Mouse (Mus musculus) CH12.LX (cell line): ENCODE results near the gene Psmb6.

ENCODE experiments used
- BHLHE40 ChIP-seq: IDR thresholded peaks from 2 replicates; pipeline ENCODE4 v1.6.1; 2011; ENCODE audit warnings: mild to moderate bottlenecking, low read depth, low read length, improper control_type of control experiment
- CTCF ChIP-seq, 2 experiments: IDR thresholded peaks in 1 of 2; conservative IDR thresholded peaks in 1 of 2; 2 replicates each; pipeline ENCODE4 v1.5.1; 2011 to 2012; ENCODE audit warnings: low read depth in 2 of 2, low read length in 2 of 2, improper control_type of control experiment in 1 of 2, inconsistent platforms in 1 of 2, mild to moderate bottlenecking in 1 of 2, moderate library complexity in 1 of 2
- ETS1 ChIP-seq: conservative IDR thresholded peaks from 2 replicates; pipeline ENCODE4 v1.6.1; 2012; ENCODE audit warnings: low read depth, mild to moderate bottlenecking, inconsistent platforms, low read length, improper control_type of control experiment, moderate library complexity
- MAFK ChIP-seq: IDR thresholded peaks from 2 replicates; pipeline ENCODE4 v1.6.1; 2011; ENCODE audit warnings: low read length, improper control_type of control experiment; ENCODE audit not compliant: insufficient replicate concordance
- MAX ChIP-seq: IDR thresholded peaks from 2 replicates; pipeline ENCODE4 v1.6.1; 2011; ENCODE audit warnings: low read length, improper control_type of control experiment
- NELFE ChIP-seq: IDR thresholded peaks from 2 replicates; pipeline ENCODE4 v1.6.1; 2011; ENCODE audit warnings: low read depth, low read length, improper control_type of control experiment
- PAX5 ChIP-seq: IDR thresholded peaks from 2 replicates; pipeline ENCODE4 v1.6.1; 2012; ENCODE audit warnings: low read length, inconsistent platforms, mixed read lengths
- POLR2A ChIP-seq: IDR thresholded peaks from 2 replicates; pipeline ENCODE4 v1.6.1; 2011; ENCODE audit warnings: low read depth, mild to moderate bottlenecking, improper control_type of control experiment, low read length
- TBP ChIP-seq: conservative IDR thresholded peaks from 2 replicates; pipeline ENCODE4 v1.6.1; 2011; ENCODE audit warnings: low read depth, low read length, improper control_type of control experiment
- TCF12 ChIP-seq: IDR thresholded peaks from 2 replicates; pipeline ENCODE4 v1.6.1; 2014; ENCODE audit warnings: low read depth, mild to moderate bottlenecking, inconsistent platforms, low read length, improper control_type of control experiment
- USF1 ChIP-seq: IDR thresholded peaks from 2 replicates; pipeline ENCODE4 v1.6.1; 2014; ENCODE audit warnings: low read depth, mild to moderate bottlenecking, inconsistent platforms, low read length, improper control_type of control experiment
- ZKSCAN1 ChIP-seq: IDR thresholded peaks from 2 replicates; pipeline ENCODE4 v1.6.1; 2012; ENCODE audit warnings: low read depth, inconsistent platforms, low read length, improper control_type of control experiment, borderline replicate concordance

GRCm38 (mm10) chr11:70511825-70512224 is 13.3 kb upstream of the Psmb6 start:
- TF ChIP-seq CTCF (conservative IDR thresholded peaks at IDR 0.05 in 1 of 2, IDR thresholded peaks at IDR 0.05 in 1 of 2; ENCODE audit: low read depth in 2 of 2, low read length in 2 of 2) (no peak), POLR2A (no peak), MAX (no peak), USF1 (no peak), TBP (no peak), TCF12 (no peak), MAFK (no peak), BHLHE40 (no peak), NELFE (no peak), ETS1 (no peak), PAX5 (no peak), ZKSCAN1 (no peak)
